Mouse (Mus musculus) neutrophil, adult 59 days (primary cell): ENCODE data around the gene Oser1. TPM values are rescaled to one million over a fixed set of nuclear protein-coding genes. Genes with fewer than 3 reads are reported as not detected.

Experiments used
- total RNA-seq, 2 experiments: library from RNA; stranded (reverse); gene quantifications; 1 replicate in 1 of 2; 2 replicates in 1 of 2; pipeline ENCODE4 v1.2.4; 2023

Gene Oser1
- 10 to 100 TPM; 82.7 to 99.8 TPM for total RNA-seq

GRCm38 (mm10) chr2:163424597-163424996 lies at the start of gene Oser1:
TSS of gene Oser1 (minus strand) at chr2:163424697.

DNA sequence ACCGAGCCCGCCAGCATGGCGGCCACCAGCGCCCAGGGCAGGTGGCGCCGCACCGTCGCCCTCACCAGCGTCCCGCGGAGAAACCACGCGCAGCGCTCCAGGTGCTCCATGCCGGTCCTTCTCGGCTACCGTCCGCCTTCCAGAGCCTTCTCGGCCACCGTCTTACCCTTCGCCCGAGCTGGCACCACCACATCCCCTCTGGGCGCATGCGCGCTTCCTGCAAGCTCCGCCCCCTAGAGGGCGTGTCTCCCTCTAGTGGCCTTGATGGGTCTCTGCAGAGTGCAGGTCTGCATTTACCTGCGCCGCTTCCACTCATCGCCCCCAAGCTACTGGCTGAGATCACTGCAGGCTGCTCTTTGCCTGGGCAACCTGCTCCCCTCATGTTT lies 48.0 kb upstream of the Oser1 start, which contains the start of gene Fitm2:
Gene Fitm2, minus strand, starts transcription at position 164 of the 386 bp plus-strand sequence.

DNA sequence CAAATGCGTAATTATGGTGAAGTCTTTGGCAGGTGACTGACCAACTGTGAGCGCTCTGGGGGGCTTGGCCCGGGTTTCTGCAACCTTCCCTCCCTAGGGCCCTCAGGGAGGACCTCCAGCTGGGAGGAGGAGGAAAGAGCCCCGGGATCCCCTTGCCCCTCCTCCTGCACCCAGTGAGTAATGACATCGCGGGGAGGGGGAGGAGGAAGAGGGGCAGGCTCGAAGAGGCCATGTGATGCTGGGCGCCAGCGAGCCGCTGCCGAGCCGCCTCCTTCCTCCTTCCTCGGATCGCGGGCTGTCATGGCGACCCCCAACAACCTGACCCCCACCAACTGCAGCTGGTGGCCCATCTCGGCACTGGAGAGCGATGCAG lies 13.7 kb upstream of the Oser1 start, which contains the start of gene Gdap1l1:
Gene Gdap1l1, plus strand, starts transcription at position 231 of the 373 bp plus-strand sequence.

DNA sequence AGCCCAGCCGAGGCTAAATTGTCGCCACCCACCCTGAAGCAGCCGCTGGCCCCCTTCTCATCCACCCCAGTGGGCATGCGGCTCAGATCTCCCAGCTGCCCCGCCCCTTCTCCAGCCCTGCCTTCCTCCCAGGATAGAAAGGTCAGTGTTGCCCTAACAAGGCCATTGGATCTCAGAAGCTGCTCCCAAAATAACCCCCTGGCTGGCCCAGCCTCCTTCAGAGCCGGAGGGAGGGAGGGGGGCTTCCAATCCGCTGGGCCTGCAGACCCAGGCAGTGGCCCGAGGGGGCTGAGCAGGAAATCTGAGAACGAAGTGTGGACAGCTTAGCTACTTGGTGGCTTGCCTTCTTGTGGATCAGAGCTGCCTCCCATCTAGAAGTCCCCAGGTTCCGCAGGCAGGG lies 26.6 kb downstream of the Oser1 start, which contains the start of gene Jph2:
Gene Jph2, minus strand, starts transcription at position 89 of the 400 bp plus-strand sequence.

Other genes starting within 250 kb of the Oser1 start
- gene Tox2, start 221.6 kb downstream of the Oser1 start, total RNA-seq, result under 1 TPM in 1 of 2 experiments, not detected in 1; 0.20 TPM
- gene Jph2, start 26.7 kb downstream of the Oser1 start, total RNA-seq, result not detected
- not detected for gene Gdap1l1, start 13.8 kb upstream of the Oser1 start, total RNA-seq
- 1 to 10 TPM; 1.3 to 1.4 TPM for gene Fitm2, start 47.9 kb upstream of the Oser1 start, total RNA-seq
- gene R3hdml, start 67.6 kb upstream of the Oser1 start, total RNA-seq, result not detected
- under 1 TPM; 0.07 to 0.09 TPM for gene Hnf4a, start 82.1 kb upstream of the Oser1 start, total RNA-seq
- gene Ttpal, start 177.6 kb upstream of the Oser1 start, total RNA-seq, result 10 to 100 TPM; 44.0 to 48.8 TPM
- 100 to 1,000 TPM; 418 to 463 TPM for gene Serinc3, start 220.4 kb upstream of the Oser1 start, total RNA-seq
- 10 to 100 TPM; 23.2 to 31.6 TPM for gene Pkig, start 233.7 kb upstream of the Oser1 start, total RNA-seq